Mouse (Mus musculus): ENCODE measurements around the gene Galnt7. TPM values are rescaled to one million over a fixed set of nuclear protein-coding genes. Genes with fewer than 3 reads are reported as not detected.

Galnt7 gene
- polyA plus RNA-seq, 1 experiment = 12.0 TPM

Other genes starting within 250 kb of the Galnt7 start
- 0.21 and 0.30 TPM in 2 replicates for gene Scrg1, start 197.1 kb downstream of the Galnt7 start, polyA plus RNA-seq (2012; rRNA removed)
- gene Sap30, start 165.2 kb downstream of the Galnt7 start, polyA plus RNA-seq (2012; rRNA removed) = 6.0 and 9.5 TPM in 2 replicates
- 21.2 and 25.0 TPM in 2 replicates for gene Hmgb2, start 141.1 kb downstream of the Galnt7 start, polyA plus RNA-seq (2012; rRNA removed)

Data from large intestine, adult 2 months (tissue).